Mouse (Mus musculus) limb, embryonic 10.5 days (tissue): ENCODE measurements around the gene Stpg4. TPM values are rescaled to one million over a fixed set of nuclear protein-coding genes. Genes with fewer than 3 reads are reported as not detected.

Experiments
- DNase-seq: peaks from one replicate; pipeline ENCODE4 v3.0.0-alpha.2; 2017; ENCODE audit warnings: low spot score
- H3K27ac ChIP-seq: fragments of 300-500 bp; sonication (generic); 2 replicates; pipeline ENCODE4 v1.5.1; 2016; ENCODE audit warnings: mild to moderate bottlenecking
- H3K27me3 ChIP-seq: fragments of 300-500 bp; sonication (generic); 2 replicates; pipeline ENCODE4 v1.6.1; 2016; ENCODE audit warnings: low read depth, mild to moderate bottlenecking; ENCODE audit not compliant: poor library complexity, severe bottlenecking
- H3K36me3 ChIP-seq: fragments of 300-500 bp; sonication (generic); 2 replicates; pipeline ENCODE4 v1.6.1; 2016; ENCODE audit warnings: mild to moderate bottlenecking, moderate library complexity
- H3K4me1 ChIP-seq: fragments of 300-500 bp; sonication (generic); 2 replicates; pipeline ENCODE4 v1.6.1; 2016
- H3K4me3 ChIP-seq: fragments of 300-500 bp; sonication (generic); 2 replicates; pipeline ENCODE4 v1.5.1; 2016; ENCODE audit warnings: mild to moderate bottlenecking, moderate library complexity
- H3K9me3 ChIP-seq: fragments of 300-500 bp; sonication (generic); replicated peaks from 2 replicates; pipeline ENCODE4 v1.6.1; 2016; ENCODE audit warnings: mild to moderate bottlenecking
- WGBS: fragments of 180-500 bp; shearing (Covaris S2); methylation state at CpG from one replicate; pipeline ENCODE4 v1.1.7; 2016; 5-methylcytosine and 5-hydroxymethylcytosine counted together
- polyA plus RNA-seq: library from polyadenylated mRNA; unstranded; fragments of >200 nt; fragmentation: Nextera tagmentation; extraction: Ambion mirVana; gene quantifications from 2 replicates; pipeline ENCODE4 v1.2.1, GENCODE M21; 2016

Stpg4 gene
- not detected in 2 replicates for polyA plus RNA-seq

- Histone ChIP-seq H3K4me3 (no peak within 1 kb of the TSS), H3K27ac (no peak within 1 kb of the TSS), H3K27me3 (no peaks in the 10 kb centered on the region), H3K36me3 (peaks cover 51% of the 10 kb centered on the region), H3K9me3 (no peaks in the 10 kb centered on the region), H3K4me1 (no peaks in the 10 kb centered on the region)
- DNase-seq, result no peak
- 62% methylated on average over 24 of the region's 24 CpGs for WGBS
Observed at GRCm38 (mm10) chr17:87427511-87427910, at the start of gene Stpg4. TSS of gene Stpg4 (minus strand) at chr17:87427741.

- no peaks in the 10 kb centered on the region for H3K36me3 ChIP-seq
- peaks cover 34% of the 10 kb centered on the region for H3K4me1 ChIP-seq
- WGBS, result 73% methylated on average over 8 of the region's 8 CpGs
- no peak overlapping the region for H3K27ac ChIP-seq
- no peaks in the 10 kb centered on the region for H3K9me3 ChIP-seq
- no peak for DNase-seq
- H3K4me3 ChIP-seq, result no peak overlapping the region
- peaks cover 47% of the 10 kb centered on the region for H3K27me3 ChIP-seq
Observed at GRCm38 (mm10) chr17:87475356-87475755, 47.8 kb upstream of the Stpg4 start.

GRCm38 (mm10) chr17:87474501-87474795, 46.9 kb upstream of the Stpg4 start:
- no peak for DNase-seq
- Histone ChIP-seq H3K4me1 (peaks cover 34% of the 10 kb centered on the region), H3K9me3 (no peaks in the 10 kb centered on the region), H3K27ac (no peak overlapping the region), H3K4me3 (peak overlapping the region; percentile 48), H3K27me3 (peaks cover 47% of the 10 kb centered on the region), H3K36me3 (no peaks in the 10 kb centered on the region)
- under 1% methylated on average over 7 of the region's 7 CpGs for WGBS

- Histone ChIP-seq H3K9me3 (no peaks in the 10 kb centered on the region), H3K4me1 (peaks cover 34% of the 10 kb centered on the region), H3K4me3 (peak overlapping the region; percentile 48), H3K36me3 (no peaks in the 10 kb centered on the region), H3K27me3 (peaks cover 47% of the 10 kb centered on the region), H3K27ac (peak overlapping the region; percentile 51; the same call in 1 of the 2 replicates)
- 0% methylated on average over 23 of the region's 23 CpGs for WGBS
- DNase-seq, result peak; percentile 53
Observed at GRCm38 (mm10) chr17:87473736-87474500, 46.4 kb upstream of the Stpg4 start.

- Histone ChIP-seq H3K27ac (peak overlapping the region; percentile 51; the same call in 1 of the 2 replicates), H3K4me3 (peak overlapping the region; percentile 48), H3K4me1 (peaks cover 31% of the 10 kb centered on the region), H3K9me3 (no peaks in the 10 kb centered on the region), H3K36me3 (no peaks in the 10 kb centered on the region), H3K27me3 (peaks cover 47% of the 10 kb centered on the region)
- no peak for DNase-seq
- WGBS, result 6% methylated on average over 9 of the region's 9 CpGs
Observed at GRCm38 (mm10) chr17:87473441-87473735, 45.8 kb upstream of the Stpg4 start.

GRCm38 (mm10) chr17:87472879-87473278, 45.3 kb upstream of the Stpg4 start:
- 57% methylated on average over 10 of the region's 10 CpGs for WGBS
- no peak overlapping the region for H3K27ac ChIP-seq
- no peaks in the 10 kb centered on the region for H3K36me3 ChIP-seq
- H3K27me3 ChIP-seq, result peaks cover 46% of the 10 kb centered on the region
- H3K4me1 ChIP-seq, result peaks cover 29% of the 10 kb centered on the region
- H3K9me3 ChIP-seq, result no peaks in the 10 kb centered on the region
- H3K4me3 ChIP-seq, result no peak overlapping the region
- DNase-seq, result no peak

- Histone ChIP-seq H3K36me3 (no peaks in the 10 kb centered on the region), H3K4me3 (no peak overlapping the region), H3K27me3 (peaks cover 43% of the 10 kb centered on the region), H3K4me1 (peaks cover 26% of the 10 kb centered on the region), H3K27ac (no peak overlapping the region), H3K9me3 (no peaks in the 10 kb centered on the region)
- WGBS, result 56% methylated on average over 6 of the region's 6 CpGs
- DNase-seq, result no peak
Observed at GRCm38 (mm10) chr17:87471661-87472060, 44.1 kb upstream of the Stpg4 start.

- no peaks in the 10 kb centered on the region for H3K9me3 ChIP-seq
- no peak overlapping the region for H3K4me3 ChIP-seq
- no peak for DNase-seq
- H3K4me1 ChIP-seq, result peaks cover 26% of the 10 kb centered on the region
- H3K27me3 ChIP-seq, result peaks cover 36% of the 10 kb centered on the region
- WGBS, result 68% methylated on average over 8 of the region's 8 CpGs
- H3K36me3 ChIP-seq, result no peaks in the 10 kb centered on the region
- H3K27ac ChIP-seq, result no peak overlapping the region
Observed at GRCm38 (mm10) chr17:87470797-87471196, 43.3 kb upstream of the Stpg4 start.

GRCm38 (mm10) chr17:87470282-87470681, 42.7 kb upstream of the Stpg4 start:
- DNase-seq, result no peak
- Histone ChIP-seq H3K27ac (no peak overlapping the region), H3K36me3 (no peaks in the 10 kb centered on the region), H3K4me1 (peaks cover 26% of the 10 kb centered on the region), H3K27me3 (peaks cover 31% of the 10 kb centered on the region), H3K4me3 (no peak overlapping the region), H3K9me3 (no peaks in the 10 kb centered on the region)
- 71% methylated on average over 8 of the region's 8 CpGs for WGBS

- WGBS, result 86% methylated on average over 8 of the region's 8 CpGs
- no peaks in the 10 kb centered on the region for H3K36me3 ChIP-seq
- no peak overlapping the region for H3K4me3 ChIP-seq
- no peaks in the 10 kb centered on the region for H3K9me3 ChIP-seq
- peaks cover 18% of the 10 kb centered on the region for H3K4me1 ChIP-seq
- no peak overlapping the region for H3K27ac ChIP-seq
- peaks cover 23% of the 10 kb centered on the region for H3K27me3 ChIP-seq
- DNase-seq, result no peak
Observed at GRCm38 (mm10) chr17:87469428-87469827, 41.9 kb upstream of the Stpg4 start.

GRCm38 (mm10) chr17:87468616-87469015, 41.1 kb upstream of the Stpg4 start:
- Histone ChIP-seq H3K4me1 (peaks cover 10% of the 10 kb centered on the region), H3K27me3 (peaks cover 15% of the 10 kb centered on the region), H3K36me3 (no peaks in the 10 kb centered on the region), H3K9me3 (no peaks in the 10 kb centered on the region), H3K4me3 (no peak overlapping the region), H3K27ac (no peak overlapping the region)
- no peak for DNase-seq
- 93% methylated on average over 5 of the region's 5 CpGs for WGBS

GRCm38 (mm10) chr17:87461499-87461896, 34.0 kb upstream of the Stpg4 start:
- H3K4me3 ChIP-seq, result no peak overlapping the region
- WGBS, result 44% methylated on average over 3 of the region's 3 CpGs
- peaks cover 37% of the 10 kb centered on the region for H3K4me1 ChIP-seq
- H3K27me3 ChIP-seq, result peaks cover 20% of the 10 kb centered on the region; the same call in 1 of the 2 replicates
- no peak for DNase-seq
- H3K36me3 ChIP-seq, result no peaks in the 10 kb centered on the region
- H3K27ac ChIP-seq, result no peak overlapping the region
- no peaks in the 10 kb centered on the region for H3K9me3 ChIP-seq

- H3K27ac ChIP-seq, result peak overlapping the region; percentile 43; the same call in 1 of the 2 replicates
- H3K36me3 ChIP-seq, result no peaks in the 10 kb centered on the region
- no peaks in the 10 kb centered on the region for H3K9me3 ChIP-seq
- 32% methylated on average over 17 of the region's 17 CpGs for WGBS
- peak overlapping the region; percentile 30 for H3K4me3 ChIP-seq
- H3K27me3 ChIP-seq, result peaks cover 20% of the 10 kb centered on the region; the same call in 1 of the 2 replicates
- H3K4me1 ChIP-seq, result peaks cover 37% of the 10 kb centered on the region
- DNase-seq, result no peak
Observed at GRCm38 (mm10) chr17:87460669-87461498, 33.3 kb upstream of the Stpg4 start.
